Mouse (Mus musculus) MN1 (cell line): ENCODE measurements around the gene Epha6.

Source experiments
- DNase-seq: peaks from one replicate; pipeline ENCODE4 v3.0.0-alpha.2; 2016; ENCODE audit warnings: low spot score

The Epha6 gene

GRCm38 (mm10) chr16:60264719-60265508 lies 340.4 kb downstream of the Epha6 start:
- no peak for DNase-seq

DNA sequence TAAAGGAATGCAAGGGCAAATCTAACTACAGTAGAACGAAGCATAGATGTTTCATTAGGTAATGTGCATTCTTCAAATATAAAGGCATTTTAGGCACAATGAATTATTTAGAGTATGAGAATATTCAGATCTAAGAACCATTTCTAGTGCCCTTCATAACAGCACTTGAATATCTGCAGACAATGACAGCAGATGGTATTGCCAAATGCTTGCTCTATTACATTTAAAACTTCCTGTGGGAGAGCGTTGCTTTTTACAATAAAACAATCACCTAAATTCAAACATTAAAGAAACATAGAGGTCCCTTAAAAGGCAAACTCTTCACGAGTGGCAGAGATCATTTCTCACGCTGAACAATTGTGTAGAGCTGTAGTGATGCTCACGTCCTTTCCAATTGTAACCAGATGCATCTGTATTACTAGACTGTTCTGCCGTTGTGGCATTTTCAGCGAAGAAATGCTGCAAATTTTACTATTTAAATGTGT lies 347.1 kb downstream of the Epha6 start:
- no peak for DNase-seq

DNA sequence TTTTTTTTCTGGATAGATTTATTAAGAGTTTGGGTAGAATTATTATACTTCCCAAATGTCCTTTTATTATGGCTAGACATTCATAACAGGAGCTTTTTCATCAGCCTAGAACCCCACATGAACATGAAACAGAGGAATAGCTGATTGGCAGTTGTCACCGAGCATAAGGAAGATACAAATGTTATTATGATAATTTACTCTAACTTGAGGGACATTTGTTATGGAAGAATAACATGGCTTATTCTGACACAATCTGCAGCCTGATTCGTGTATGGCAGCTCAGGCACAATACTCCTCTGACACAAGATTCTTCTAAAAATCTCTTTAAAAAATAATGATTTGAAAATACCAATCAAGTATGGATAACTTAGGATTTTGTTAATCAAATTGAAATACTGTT lies 347.7 kb downstream of the Epha6 start:
- no peak for DNase-seq

DNA sequence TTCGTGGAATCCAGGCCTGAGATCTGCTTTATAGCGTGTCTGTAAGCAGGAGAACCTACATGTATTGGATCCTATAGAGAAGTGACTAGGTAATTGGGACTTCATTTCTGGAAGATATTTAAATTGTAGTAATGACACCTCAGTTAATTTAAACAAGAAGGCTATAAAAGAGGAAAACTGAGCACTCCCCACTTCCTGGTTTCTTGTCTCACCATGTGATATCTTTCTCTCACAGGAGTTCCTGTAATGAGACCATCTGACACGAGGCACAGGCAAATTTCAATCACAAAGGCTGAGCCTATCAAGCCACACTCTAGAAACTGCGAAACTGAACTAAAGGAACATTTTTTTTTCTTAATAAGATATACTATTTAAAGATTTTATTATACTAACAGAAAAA lies 348.3 kb downstream of the Epha6 start:
- DNase-seq = no peak

DNA sequence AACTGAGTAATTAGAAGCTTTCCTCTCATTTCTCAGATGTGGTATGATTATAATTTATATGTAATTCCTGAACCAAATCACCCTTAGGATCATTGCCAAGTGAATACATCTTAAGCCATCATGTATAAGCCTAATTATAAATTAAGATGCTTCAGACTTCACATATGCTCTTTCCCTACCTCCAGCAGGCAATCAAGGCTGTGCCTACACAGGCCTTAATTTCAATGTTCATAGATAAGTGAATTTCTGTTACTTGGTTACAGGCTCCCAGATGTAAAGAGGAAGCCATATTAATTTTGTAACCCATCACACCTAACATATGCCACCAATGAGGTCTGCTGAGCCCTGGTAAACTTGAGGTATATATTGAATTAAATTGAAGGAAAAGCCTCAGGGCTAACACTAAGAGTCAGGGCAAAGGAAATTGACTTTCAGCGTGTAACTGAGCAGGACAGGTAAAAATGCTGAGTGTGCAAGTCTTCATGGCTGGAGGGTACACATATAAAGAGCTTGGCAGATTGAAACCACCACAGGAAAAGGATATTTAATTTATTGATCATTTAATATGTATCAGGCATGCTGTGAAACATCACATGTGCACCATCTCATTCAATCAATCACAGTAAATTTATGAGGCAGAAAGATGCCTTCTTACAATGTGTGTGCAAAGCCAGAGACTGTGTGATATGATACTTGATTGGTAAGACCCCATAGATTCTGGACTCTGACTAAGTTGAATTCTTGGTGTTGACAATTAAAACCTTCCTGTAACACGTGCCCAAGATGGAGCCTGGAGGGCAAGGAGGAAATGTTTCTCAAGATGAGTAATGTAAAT lies 365.8 kb downstream of the Epha6 start:
- DNase-seq = no peak

DNA sequence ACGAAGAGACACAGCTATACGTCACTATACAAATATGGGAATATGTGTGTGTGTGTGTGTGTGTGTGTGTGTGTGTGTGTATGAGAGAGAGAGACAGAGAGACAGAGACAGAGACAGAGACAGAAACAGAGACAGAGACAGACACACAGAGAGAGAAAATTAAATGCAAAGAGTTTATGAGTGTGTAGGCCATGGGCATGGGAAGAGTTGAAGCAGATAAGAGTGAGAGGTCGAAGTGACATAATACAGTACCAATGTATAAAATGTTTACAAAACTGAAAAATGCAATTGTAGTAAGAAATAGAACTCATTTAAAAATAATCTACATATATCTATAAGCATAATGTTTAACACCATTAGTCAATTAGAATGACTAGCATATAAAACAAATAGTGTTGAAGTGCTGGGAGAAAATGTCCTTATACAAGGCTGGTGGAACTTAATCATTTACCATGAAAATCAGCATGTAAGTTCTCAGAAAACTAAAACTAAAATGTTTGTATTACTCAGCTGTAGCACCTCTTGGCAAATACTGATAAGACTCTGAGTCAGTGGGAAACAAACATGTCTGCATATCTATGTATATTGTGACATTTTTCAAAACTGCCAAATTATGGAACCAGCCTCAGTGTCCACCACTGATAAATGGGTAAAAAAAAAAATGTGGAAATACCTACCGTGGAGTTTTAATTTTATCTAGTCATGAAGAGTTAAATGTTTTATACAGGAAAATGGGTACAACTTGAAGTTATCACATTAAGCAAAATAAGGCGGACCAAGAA lies 371.2 kb downstream of the Epha6 start:
- DNase-seq = no peak

GRCm38 (mm10) chr16:60232982-60233381 lies 372.3 kb downstream of the Epha6 start:
- no peak for DNase-seq

DNA sequence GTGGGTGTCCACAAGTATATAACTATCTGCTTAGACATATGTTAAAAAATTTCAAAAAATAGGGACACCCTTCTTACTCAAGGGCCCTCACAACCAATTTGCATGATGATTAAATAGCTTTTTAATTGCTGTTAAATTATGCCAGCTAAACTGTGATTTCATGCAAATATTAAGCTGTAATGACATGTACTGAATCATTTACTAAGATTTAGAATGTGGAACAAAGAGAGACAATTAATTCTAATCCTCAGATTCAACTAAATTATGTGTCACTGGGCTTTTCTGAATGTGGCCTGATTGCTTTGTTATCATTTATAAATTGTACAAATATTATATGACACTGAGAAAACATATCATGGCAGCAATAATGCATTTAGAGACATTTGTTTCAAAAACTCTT lies 396.2 kb downstream of the Epha6 start:
- no peak for DNase-seq

- DNase-seq = no peak
Observed at GRCm38 (mm10) chr16:60175580-60175979, 429.8 kb downstream of the Epha6 start.

- DNase-seq = no peak
Observed at GRCm38 (mm10) chr16:60152439-60152838, 452.9 kb downstream of the Epha6 start.

GRCm38 (mm10) chr16:60144370-60144769 lies 461.0 kb downstream of the Epha6 start:
- no peak for DNase-seq

DNA sequence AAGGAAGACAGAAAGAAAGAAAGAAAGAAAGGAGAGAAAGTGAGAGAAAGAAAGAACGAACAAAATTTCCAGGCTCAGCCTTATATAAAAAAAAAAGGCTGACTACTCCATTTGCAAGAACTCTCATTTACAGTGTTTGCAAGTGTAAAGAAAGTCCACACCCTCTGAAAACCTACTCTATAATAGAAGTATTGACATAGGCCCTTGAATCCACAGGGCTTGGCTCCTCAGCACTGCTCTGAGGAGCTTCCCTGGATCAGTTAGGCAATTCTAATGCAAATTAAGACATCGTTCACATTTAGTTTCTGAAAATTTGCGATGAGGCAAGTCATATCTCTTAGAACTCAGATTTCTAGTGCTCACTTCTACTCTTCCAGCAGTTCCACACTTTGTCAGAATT lies 483.9 kb downstream of the Epha6 start:
- DNase-seq = no peak

GRCm38 (mm10) chr16:60102210-60102609 lies 503.1 kb downstream of the Epha6 start:
- DNase-seq = no peak

DNA sequence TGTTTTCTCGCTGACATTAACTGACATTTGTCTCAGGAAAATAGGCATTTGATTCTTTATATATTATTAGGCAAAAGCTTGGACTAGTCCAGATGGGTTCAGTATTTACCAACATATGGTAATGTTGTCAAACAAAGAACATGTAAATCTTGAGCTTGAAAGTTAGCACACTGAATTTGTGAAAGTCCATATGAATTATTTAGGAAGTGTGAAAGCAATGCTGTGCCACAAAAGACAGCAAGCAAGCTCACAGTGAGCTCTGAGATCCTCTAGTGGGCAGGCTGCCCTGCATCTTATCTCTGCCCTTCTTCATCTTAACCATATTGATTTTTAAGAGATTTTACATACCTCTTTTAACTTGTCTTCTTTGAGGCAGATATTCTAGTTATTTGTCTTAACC lies 510.0 kb downstream of the Epha6 start:
- no peak for DNase-seq

DNA sequence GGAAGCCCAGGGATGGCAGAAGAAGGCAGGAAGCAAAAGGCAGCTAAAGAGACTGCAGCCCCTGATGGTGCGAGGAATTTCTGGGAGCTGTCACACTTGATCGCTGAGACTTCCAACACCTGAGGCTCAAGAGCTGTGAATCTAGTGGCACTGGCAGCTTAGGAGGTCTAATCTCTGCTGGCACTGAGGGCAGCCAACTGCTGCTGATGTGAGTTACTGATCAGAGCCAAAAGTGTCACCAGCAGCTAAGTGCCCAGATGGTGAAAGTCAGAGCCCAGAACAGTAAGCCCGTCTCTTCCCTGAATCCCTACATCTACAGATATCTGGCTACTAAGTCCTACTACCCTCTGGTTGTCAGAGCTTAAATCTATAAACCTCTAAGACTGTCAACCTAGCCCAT lies 518.4 kb downstream of the Epha6 start:
- no peak for DNase-seq

DNA sequence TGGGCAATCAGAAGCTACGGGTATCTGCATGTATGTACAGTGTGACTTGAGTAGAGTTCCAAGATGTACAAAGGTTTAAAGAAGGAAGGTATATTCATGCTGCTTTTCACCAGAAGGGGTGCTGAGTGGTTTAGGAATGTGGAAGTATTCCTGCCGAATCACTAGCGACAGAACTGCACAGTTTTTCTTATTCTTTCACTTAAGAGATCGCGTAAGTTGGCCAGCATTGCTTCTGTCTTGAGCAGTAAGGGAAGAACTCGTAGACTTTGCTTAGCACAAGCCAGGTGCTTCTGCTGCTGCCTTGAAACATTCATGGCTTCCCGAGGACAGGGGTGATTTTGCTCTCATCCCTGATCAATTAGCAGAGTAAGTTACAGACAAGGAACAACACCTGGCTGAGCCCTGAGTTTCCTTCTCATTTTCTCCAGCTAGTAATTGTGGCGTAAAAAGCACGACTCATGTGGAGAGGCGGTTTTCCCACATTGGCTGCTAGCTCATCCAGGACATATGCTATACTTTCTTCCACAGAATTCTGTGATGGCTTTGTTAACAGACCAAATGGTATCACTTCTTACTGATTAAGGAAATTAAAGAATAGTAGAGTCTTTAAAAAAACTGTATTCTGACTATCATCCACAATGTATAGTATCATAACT lies 534.7 kb downstream of the Epha6 start:
- no peak for DNase-seq

- no peak for DNase-seq
Observed at GRCm38 (mm10) chr16:60043809-60044208, 561.5 kb downstream of the Epha6 start.

DNA sequence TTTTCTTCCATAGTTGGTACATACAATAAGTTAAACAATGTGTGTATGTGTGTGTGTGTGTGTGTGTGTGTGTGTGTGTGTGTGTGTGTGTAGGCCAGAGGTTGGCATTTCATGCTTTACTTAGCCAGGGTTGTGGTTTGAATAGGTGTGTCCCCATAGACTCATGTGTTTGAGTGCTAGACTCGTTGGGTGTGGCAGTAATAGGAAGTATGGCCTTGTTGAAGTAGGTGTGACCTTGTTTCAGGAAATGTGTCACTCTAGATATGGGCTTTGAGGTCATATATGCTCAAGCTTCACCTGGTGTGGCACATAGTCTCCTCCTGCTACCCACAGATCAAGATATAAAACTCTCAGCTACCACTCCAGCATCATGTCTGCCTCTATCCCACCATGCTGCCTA lies 577.0 kb downstream of the Epha6 start:
- DNase-seq = no peak

- DNase-seq = no peak
Observed at GRCm38 (mm10) chr16:60006857-60007568, 598.3 kb downstream of the Epha6 start.

DNA sequence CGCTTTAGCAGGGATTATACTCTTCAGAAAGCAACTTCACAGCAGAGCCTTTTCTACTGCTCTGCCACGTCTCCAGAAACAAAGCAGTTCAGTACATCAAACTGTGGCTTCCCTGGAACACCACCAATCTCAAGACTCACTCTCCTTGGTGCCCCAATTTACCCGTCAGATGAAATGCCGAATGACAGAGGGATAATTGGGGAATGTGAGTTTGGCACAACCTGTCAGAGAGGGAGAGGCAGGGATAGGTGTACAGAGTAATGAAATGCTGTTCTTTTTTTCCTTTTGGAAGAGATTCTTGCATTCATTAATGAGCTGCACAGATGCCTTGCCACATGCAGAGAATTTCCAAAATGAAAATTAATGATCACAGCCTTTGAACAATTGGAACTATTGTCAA lies 635.5 kb downstream of the Epha6 start:
- no peak for DNase-seq

DNA sequence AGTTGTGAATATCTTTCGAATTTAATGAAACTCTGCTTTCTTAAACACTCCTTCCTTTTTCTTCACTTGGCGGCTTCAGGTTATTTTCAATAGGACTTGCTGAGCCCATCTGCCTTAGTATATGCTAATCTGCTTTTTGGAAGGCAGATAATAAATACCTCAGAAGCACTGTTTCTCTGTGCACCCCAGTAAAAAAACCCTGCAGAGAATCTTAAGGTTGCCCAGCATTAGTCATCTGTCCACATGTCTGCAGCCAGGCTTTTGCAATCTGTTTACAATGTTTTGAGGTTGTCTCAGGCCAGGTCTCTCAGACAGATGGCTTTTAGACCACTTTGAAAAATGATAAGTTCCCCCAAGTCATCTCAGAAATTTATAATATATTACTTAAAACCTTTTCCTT lies 649.6 kb downstream of the Epha6 start:
- no peak for DNase-seq
